ENCODE assay signal across 25 mouse cellular contexts in genomic region chr1:80806835-80807398, GRCm38 (mm10).
"Had no signal": no experiment of that assay in that cellular context is flagged by ENCODE, and none has a peak within 500 bp of the region (broad histone marks: within the 10 kb centered on the region; RNA-seq: fewer than 3 reads in every experiment).

No protein-coding gene starts in this region.

- H3K4me2 ChIP-seq: heart, embryonic 11.5 days; heart, embryonic 13.5 days; heart, embryonic 15.5 days; hindbrain, embryonic 13.5 days; hindbrain, embryonic 15.5 days; kidney, embryonic 15.5 days; limb, embryonic 13.5 days; limb, embryonic 15.5 days had no signal

- DNase-seq: gastrocnemius, postnatal 14 days; gastrocnemius, postnatal 36 days; heart, adult 11 months; heart, adult 2 months; heart, postnatal 14 days; heart, postnatal 36 days; kidney, adult 11 months; kidney, adult 2 months; kidney, adult 9 months; kidney, postnatal 14 days; kidney, postnatal 36 days; layer of hippocampus, adult 9-11 months; layer of hippocampus, postnatal 36 days; left cerebral cortex, postnatal 4 days had no signal

- H3K4me3 ChIP-seq: heart, adult 2 months; heart, embryonic 13.5 days; heart, embryonic 15.5 days; hindbrain, embryonic 13.5 days; hindbrain, embryonic 15.5 days; kidney, embryonic 15.5 days; limb, embryonic 13.5 days; limb, embryonic 15.5 days had no signal

- H3K27me3 ChIP-seq: heart, embryonic 13.5 days; heart, embryonic 15.5 days; hindbrain, embryonic 13.5 days; hindbrain, embryonic 15.5 days; kidney, embryonic 15.5 days; limb, embryonic 13.5 days; limb, embryonic 15.5 days had no signal

- H3K9me3 ChIP-seq: heart, embryonic 13.5 days; heart, embryonic 15.5 days; hindbrain, embryonic 13.5 days; hindbrain, embryonic 15.5 days; kidney, embryonic 15.5 days; limb, embryonic 13.5 days; limb, embryonic 15.5 days had no signal

- H3K9ac ChIP-seq: heart, embryonic 13.5 days; heart, embryonic 15.5 days; hindbrain, embryonic 13.5 days; hindbrain, embryonic 15.5 days; kidney, embryonic 15.5 days; limb, embryonic 13.5 days; limb, embryonic 15.5 days had no signal

- H3K4me1 ChIP-seq: heart, embryonic 13.5 days; heart, embryonic 15.5 days; hindbrain, embryonic 13.5 days; hindbrain, embryonic 15.5 days; kidney, embryonic 15.5 days; limb, embryonic 13.5 days; limb, embryonic 15.5 days had no signal

- ATAC-seq: hindbrain, postnatal 0 days; intestine, embryonic 16.5 days had no signal

- H3K36me3 ChIP-seq: heart, embryonic 13.5 days; heart, embryonic 15.5 days; hindbrain, embryonic 13.5 days; hindbrain, embryonic 15.5 days; kidney, embryonic 15.5 days; limb, embryonic 13.5 days; limb, embryonic 15.5 days had no signal

- H3K27ac ChIP-seq: heart, adult 2 months; heart, embryonic 13.5 days; heart, embryonic 15.5 days; hindbrain, embryonic 13.5 days; hindbrain, embryonic 15.5 days; hindbrain, postnatal 0 days; kidney, embryonic 15.5 days; kidney, postnatal 0 days; limb, embryonic 13.5 days; limb, embryonic 15.5 days had no signal
